Mouse (Mus musculus): ENCODE results near the gene Trpv2.
A peak's percentile ranks its signal among the peaks of the same experiment; 100 is the strongest.

GRCm38 (mm10) chr11:62603312-62604056 lies 29.2 kb downstream of the Trpv2 start:
- TF ChIP-seq CTCF (conservative IDR thresholded peaks at IDR 0.05 in 1 of 2, IDR thresholded peaks at IDR 0.05 in 1 of 2; ENCODE audit: low read depth in 2 of 2, low read length in 2 of 2), result peak; percentile 33 to 50; a peak in 3 of 4 replicates
- no peak for TF ChIP-seq RAD21 (IDR thresholded peaks at IDR 0.05; ENCODE audit: low read depth, low read length)

Data from CH12.LX (cell line).